Mouse (Mus musculus) thymus, postnatal 4 days (tissue): Measurements from ENCODE around the gene Gprc5c.

Experiments used
- DNase-seq: peaks from one replicate; pipeline ENCODE4 v3.0.0; 2021

Gene Gprc5c

GRCm38 (mm10) chr11:114843818-114844463 lies 7.0 kb upstream of the Gprc5c start:
- DNase-seq = peak; percentile 23

DNA sequence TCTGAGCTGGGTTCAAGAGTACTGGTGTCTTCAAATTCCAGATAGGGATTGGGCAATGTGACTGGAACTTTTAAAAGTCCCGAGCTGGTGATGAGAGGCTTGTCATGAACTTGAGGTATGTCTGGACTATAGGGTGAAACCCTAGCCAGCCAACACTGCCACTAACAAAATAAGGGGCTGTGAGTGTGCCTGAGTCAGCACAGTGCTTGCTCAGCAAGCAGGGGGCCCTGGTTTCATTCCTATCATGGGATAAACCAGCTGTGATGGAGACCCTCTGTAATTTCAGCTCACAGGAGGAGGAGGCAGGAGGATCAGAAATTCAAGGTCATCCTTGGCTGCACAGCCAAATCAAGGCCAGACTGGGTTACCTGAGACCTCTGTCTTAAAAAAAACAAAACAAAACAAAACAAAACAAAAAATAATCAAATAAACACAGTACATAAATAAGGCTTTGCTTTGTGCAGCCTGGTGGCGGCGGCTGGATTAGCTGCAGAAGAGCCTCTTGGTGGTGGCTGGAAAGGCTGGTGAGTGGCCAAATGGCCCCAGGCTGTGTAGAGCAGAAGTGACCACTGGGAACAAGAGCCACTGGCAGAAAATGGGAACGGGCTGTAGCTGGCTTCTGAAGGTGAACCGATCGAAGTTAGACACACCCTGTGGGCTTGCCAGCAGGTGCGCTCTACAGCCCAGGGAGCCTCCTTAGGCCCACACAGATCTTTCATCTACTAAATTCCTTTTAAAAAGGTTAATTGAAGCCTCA lies 6.3 kb upstream of the Gprc5c start:
- no peak for DNase-seq

DNA sequence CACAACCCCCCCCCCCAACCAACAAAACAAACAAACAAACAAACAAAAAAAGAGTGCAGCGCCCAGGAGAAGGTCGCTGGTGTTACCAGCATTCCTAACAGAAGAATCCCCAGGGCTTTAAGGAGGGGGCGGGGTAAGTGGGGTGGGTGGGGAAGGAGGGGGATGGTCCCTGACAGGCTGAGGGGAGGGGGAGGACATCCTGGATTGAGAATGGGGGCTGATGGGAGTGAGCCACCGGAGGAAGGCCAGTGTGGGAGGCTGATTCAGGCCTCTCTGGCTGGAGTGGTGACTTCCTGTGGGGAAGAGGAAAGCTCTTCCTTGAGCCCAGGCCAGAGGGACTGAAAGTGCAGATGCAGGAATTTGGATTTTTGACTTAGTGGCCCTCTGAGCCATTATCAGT lies 4.6 kb upstream of the Gprc5c start:
- no peak for DNase-seq

- no peak for DNase-seq
These were observed 3.9 kb upstream of the Gprc5c start for GRCm38 (mm10) chr11:114847008-114847407.

GRCm38 (mm10) chr11:114849572-114849971 lies 1.4 kb upstream of the Gprc5c start:
- DNase-seq = no peak

GRCm38 (mm10) chr11:114850066-114850451 lies 893 bp upstream of the Gprc5c start:
- DNase-seq = no peak

DNA sequence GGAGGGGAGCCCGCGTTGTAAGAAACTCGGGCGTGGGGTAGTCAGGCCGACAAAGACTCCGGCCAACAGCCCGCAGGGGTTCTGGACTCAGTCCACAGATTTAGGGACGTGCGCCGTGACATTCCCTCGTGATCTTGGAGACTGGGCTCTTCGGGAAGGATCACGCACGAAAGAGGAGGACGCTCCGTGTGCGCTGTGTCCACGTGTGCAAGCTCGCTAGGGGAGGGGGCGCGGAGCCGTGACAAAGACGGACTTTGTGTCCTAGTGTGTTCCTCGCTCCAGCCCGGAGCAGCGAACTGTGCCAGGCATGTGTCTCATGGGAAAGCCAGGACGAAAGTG lies 286 bp downstream of the Gprc5c start:
- DNase-seq = no peak

- DNase-seq = peak; percentile 28
These were observed 807 bp downstream of the Gprc5c start for GRCm38 (mm10) chr11:114851608-114852310.

- DNase-seq = no peak
These were observed 1.6 kb downstream of the Gprc5c start for GRCm38 (mm10) chr11:114852311-114853173.

DNA sequence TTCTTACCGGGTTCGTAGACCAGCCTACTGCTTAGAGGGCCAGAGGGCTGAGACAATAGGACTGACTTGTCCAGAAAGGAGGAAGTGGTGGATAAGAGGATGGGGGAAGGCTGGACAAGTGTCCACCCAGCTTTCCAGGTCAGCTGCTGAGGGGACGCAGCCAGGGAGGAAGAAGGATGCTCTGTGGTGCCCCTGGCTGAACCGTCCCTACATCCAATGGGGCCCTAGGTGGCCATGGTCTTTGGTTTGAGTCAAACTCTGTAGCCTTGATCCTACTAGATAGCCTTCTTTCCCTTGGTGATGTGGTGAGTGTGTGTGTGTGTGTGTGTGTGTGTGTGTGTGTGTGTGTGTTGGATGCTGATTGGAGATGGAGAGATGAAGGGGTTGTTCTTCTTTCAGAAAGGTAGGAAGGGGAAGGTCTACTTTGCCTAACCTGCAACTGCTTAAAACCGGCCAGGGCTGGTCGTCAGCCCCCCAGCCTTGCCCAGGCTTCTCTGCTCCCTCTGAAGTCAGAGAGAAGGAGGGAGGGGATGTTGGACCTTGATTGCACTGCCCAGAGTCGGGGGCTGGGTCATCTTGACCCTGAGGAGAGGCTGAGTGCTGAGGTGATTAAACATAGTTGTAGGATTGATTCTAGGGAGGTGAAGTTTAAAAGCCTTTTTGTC lies 2.4 kb downstream of the Gprc5c start:
- no peak for DNase-seq

GRCm38 (mm10) chr11:114854581-114854980 lies 3.6 kb downstream of the Gprc5c start:
- DNase-seq = no peak

- no peak for DNase-seq
These were observed 5.2 kb downstream of the Gprc5c start for GRCm38 (mm10) chr11:114856125-114856524.

DNA sequence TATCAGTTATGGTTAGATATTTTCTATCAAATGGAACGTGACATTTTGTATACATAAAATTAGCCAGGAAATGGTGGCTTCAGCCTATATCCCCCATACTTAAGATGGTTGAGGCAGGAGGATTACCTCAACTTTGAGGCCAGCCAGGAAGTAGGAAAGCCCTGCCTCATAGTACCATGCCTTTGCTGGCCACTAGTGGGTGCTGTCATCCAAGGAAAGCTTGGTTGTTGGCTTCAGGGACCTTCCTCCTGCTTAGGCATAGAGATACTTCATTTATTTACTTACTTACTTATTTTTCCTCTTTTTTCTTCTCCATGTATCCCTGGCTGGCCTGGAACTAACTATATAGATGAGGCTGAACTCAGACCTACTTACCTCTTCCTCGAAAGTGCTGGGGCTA lies 7.7 kb downstream of the Gprc5c start:
- peak; percentile 71 for DNase-seq

DNA sequence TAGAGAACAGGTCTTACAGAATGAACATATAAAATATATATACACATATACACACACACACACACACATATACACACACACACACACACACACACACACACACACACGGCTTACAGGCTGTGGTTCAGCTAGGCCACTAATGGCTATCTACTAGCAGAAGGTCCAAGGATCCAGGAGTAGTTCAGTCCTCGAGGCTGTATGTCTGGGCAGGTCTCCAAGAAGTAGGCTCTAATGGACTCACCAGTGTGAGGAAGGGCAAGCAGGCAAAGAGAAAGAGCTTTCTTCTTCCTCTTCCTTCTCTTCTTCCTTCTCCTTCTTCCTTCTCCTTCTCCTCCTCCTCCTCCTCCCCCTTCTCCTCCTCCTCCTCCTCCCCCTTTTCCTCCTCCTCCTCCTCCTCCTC lies 10.1 kb downstream of the Gprc5c start:
- DNase-seq = no peak

GRCm38 (mm10) chr11:114862687-114863086 lies 11.7 kb downstream of the Gprc5c start:
- no peak for DNase-seq

- no peak for DNase-seq
These were observed 13.0 kb downstream of the Gprc5c start for GRCm38 (mm10) chr11:114863918-114864420.

DNA sequence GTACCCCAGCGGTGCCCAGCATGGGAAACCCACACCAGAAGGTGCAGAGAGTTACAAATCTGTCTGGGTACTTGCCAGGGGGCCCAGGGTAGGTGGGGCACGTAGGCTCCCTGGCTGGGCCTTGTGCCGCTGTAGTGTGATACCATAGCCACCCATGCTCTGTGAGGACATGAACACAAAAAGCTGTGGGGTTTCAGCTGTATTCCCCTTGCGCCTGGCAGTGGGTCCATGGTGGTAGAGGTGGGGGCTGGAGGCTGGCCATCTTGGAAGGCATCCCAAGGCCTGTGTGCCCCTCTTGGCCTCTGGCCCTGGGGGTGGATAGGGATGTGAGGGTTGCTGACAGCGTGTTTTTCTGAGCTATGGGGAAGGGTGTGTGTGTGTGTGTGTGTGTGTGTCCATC lies 15.0 kb downstream of the Gprc5c start:
- DNase-seq = no peak

DNA sequence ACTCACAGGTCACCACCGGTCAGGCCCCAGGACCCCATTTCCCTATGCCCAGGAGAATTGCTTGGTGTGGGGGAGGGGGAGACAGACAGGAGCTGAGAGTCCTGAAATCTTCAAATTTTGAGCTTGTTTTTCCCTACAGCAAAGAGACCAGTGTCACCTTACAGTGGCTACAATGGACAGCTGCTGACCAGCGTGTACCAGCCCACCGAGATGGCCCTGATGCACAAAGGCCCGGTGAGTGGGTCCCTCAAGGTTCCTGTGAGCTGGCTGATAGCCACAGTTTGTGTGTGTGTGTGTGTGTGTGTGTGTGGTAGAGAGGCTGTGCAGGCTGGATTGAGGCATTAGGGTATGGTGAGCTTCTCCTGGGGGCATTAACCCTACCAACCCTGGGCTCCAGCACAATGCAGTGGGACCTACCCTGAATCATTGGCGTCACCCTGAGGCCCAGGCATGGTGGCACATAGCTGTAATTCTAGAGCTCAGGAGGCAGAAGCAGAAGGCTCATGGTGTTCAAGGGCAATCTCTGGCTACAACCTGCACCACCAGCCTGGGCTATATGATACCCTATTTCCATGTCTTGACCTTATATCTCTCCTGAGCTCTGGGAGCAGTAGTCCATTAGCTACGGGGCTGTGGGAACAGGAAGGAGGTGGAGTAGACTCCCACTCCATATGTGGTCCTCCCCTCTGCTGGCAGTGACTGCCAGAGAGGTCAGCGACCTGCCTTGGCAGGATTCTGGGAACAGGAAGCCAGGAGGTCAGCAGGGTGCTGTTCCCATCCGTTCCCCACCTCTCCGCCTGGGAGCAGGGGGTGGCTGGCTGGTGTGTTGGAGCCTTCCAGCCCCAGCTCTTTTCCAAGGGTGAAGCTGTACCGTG lies 15.8 kb downstream of the Gprc5c start:
- DNase-seq = no peak

DNA sequence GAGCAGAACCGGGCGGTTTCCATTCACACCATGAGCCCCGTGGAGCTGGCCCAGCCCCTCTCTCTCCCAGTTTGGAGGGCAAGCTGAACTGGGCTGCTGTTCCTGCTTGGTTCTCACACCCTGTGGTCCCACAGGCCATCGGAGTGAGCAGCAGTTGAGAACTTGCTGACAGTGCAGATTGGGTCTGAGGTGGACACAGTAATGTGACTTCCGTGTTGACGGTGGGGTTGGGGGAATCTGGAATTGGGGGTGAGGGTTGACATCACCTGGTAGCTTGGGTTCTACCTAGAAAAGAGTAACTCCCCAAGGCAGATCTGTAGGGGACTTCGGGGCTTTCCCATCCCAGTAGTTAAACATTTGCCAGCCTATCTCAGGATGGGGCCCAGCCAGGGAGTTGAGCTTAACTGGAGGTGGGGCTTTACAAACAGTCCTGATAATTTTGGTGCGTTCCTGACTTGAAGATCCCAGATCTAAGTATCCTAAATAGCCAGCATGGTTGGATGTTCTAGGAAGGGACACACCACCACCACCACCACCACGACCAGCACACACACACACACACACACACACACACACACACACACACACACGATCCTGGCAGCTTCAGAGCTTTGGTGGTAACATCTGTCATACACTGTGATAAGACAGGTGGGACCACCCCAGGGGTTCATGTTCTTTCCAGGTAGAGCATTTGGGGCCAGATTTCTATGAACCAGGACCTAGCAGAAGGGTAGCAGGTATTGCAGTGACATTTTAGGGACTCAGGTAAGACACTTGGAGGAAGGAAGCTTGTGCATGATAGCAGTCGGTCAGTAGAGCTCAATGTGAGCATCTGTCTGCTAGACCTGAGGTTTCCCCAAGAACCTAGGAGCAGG lies 16.6 kb downstream of the Gprc5c start:
- no peak for DNase-seq

DNA sequence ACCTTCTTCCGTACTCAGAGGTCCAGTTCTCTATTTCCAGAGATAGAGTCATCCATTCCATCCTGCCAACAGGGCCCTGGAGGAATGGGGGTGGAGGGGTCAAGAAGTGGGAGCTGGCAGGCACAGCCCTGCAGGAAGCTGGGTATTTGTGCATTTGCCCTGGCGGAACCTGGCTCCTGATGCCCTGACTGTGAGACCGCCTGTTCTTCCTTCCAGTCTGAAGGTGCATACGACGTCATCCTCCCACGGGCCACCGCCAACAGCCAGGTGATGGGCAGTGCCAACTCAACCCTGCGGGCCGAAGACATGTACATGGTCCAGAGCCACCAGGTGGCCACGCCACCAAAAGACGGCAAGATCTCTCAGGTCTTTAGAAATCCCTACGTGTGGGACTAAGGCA lies 17.3 kb downstream of the Gprc5c start:
- DNase-seq = no peak
